Mouse (Mus musculus) hindbrain, embryonic 11.5 days (tissue): Measurements from ENCODE around the gene Dyrk1a. TPM values are rescaled to one million over a fixed set of nuclear protein-coding genes. Genes with fewer than 3 reads are reported as not detected.

Experiments used
- ATAC-seq: fragments of 200-750 bp; cut with Nextera tagmentation; 2 replicates; pipeline ENCODE4 v1.8.0; 2017; ENCODE audit warnings: mild to moderate bottlenecking, moderate TSS enrichment, moderate library complexity; ENCODE audit not compliant: low FRiP score
- DNase-seq: peaks from one replicate; pipeline ENCODE4 v3.0.0-alpha.2; 2015; ENCODE audit warnings: low spot score
- H3K27ac ChIP-seq: fragments of 300-500 bp; sonication (generic); 2 replicates; pipeline ENCODE4 v1.5.1; 2014; ENCODE audit warnings: mild to moderate bottlenecking, low read depth, low read length
- H3K27me3 ChIP-seq: fragments of 300-500 bp; sonication (generic); 2 replicates; pipeline ENCODE4 v1.6.1; 2014; ENCODE audit warnings: mild to moderate bottlenecking, low read length, moderate library complexity, mixed read lengths; ENCODE audit not compliant: control insufficient read depth, insufficient read depth
- H3K36me3 ChIP-seq: fragments of 300-500 bp; sonication (generic); 2 replicates; pipeline ENCODE4 v1.6.1; 2014; ENCODE audit warnings: mild to moderate bottlenecking, low read length, moderate library complexity, mixed read lengths; ENCODE audit not compliant: control insufficient read depth, insufficient read depth
- H3K4me1 ChIP-seq: fragments of 300-500 bp; sonication (generic); replicated peaks from 2 replicates; pipeline ENCODE4 v1.6.1; 2014; ENCODE audit warnings: low read length, mixed read lengths; ENCODE audit not compliant: control insufficient read depth, insufficient read depth
- H3K4me2 ChIP-seq: fragments of 300-500 bp; sonication (generic); replicated peaks from 2 replicates; pipeline ENCODE4 v1.6.1; 2014; ENCODE audit warnings: mild to moderate bottlenecking, low read depth, low read length
- H3K4me3 ChIP-seq: fragments of 300-500 bp; sonication (generic); 2 replicates; pipeline ENCODE4 v1.5.1; 2014; ENCODE audit warnings: low read depth, low read length
- H3K9ac ChIP-seq: fragments of 300-500 bp; sonication (generic); 2 replicates; pipeline ENCODE4 v1.6.1; 2014; ENCODE audit warnings: low read depth, low read length
- H3K9me3 ChIP-seq: fragments of 300-500 bp; sonication (generic); 2 replicates; pipeline ENCODE4 v1.6.1; 2016; ENCODE audit warnings: low read length; ENCODE audit not compliant: control insufficient read depth
- WGBS: fragments of 180-500 bp; shearing (Covaris S2); extraction: QIAGEN DNeasy Blood & Tissue Kit; methylation state at CpG from one replicate; pipeline ENCODE4 v1.1.7; 2014; 5-methylcytosine and 5-hydroxymethylcytosine counted together
- polyA plus RNA-seq: library from polyadenylated mRNA; unstranded; fragments of >200 nt; fragmentation: Nextera tagmentation; extraction: Ambion mirVana; gene quantifications from 2 replicates; pipeline ENCODE4 v1.2.1, GENCODE M21; 2014

Dyrk1a gene
- polyA plus RNA-seq = 11.9 and 17.5 TPM in 2 replicates

GRCm38 (mm10) chr16:94569229-94570176 lies at the start of gene Dyrk1a:
Gene Dyrk1a, plus strand, starts transcription at chr16:94570010.
- Histone ChIP-seq H3K4me2 (peak within 1 kb of the TSS; percentile 74), H3K9me3 (no peaks in the 10 kb centered on the region), H3K36me3 (no peaks in the 10 kb centered on the region), H3K27me3 (no peaks in the 10 kb centered on the region), H3K4me3 (peak within 1 kb of the TSS; percentile 92), H3K9ac (peak within 1 kb of the TSS; percentile 96), H3K27ac (peak within 1 kb of the TSS; percentile 100), H3K4me1 (peaks cover 5% of the 10 kb centered on the region)
- ATAC-seq (peak; percentile 95), DNase-seq (peak; percentile 100)
- WGBS = under 1% methylated on average over 66 of the region's 133 CpGs

GRCm38 (mm10) chr16:94523594-94524377 lies 46.0 kb upstream of the Dyrk1a start:
- H3K4me2 ChIP-seq = no peak overlapping the region
- WGBS = 75% methylated on average over 6 of the region's 6 CpGs

GRCm38 (mm10) chr16:94524691-94525090 lies 45.1 kb upstream of the Dyrk1a start:
- no peak overlapping the region for H3K9ac ChIP-seq
- H3K4me3 ChIP-seq = no peak overlapping the region
- no peaks in the 10 kb centered on the region for H3K36me3 ChIP-seq
- no peaks in the 10 kb centered on the region for H3K9me3 ChIP-seq
- peaks cover 4% of the 10 kb centered on the region; the same call in 1 of the 2 replicates for H3K4me1 ChIP-seq
- ATAC-seq (no peak), DNase-seq (no peak)
- WGBS = 80% methylated on average over 9 of the region's 9 CpGs
- no peak overlapping the region for H3K27ac ChIP-seq
- no peak overlapping the region for H3K4me2 ChIP-seq
- no peaks in the 10 kb centered on the region for H3K27me3 ChIP-seq

More at GRCm38 (mm10) chr16:94523594-94524377, 46.0 kb upstream of the Dyrk1a start:
- Histone ChIP-seq H3K27me3 (no peaks in the 10 kb centered on the region), H3K9ac (no peak overlapping the region), H3K27ac (no peak overlapping the region), H3K4me1 (peaks cover 4% of the 10 kb centered on the region; the same call in 1 of the 2 replicates), H3K9me3 (no peaks in the 10 kb centered on the region), H3K4me3 (no peak overlapping the region), H3K36me3 (no peaks in the 10 kb centered on the region)
- ATAC-seq (no peak), DNase-seq (no peak)

GRCm38 (mm10) chr16:94525955-94526343 lies 43.9 kb upstream of the Dyrk1a start:
- Histone ChIP-seq H3K36me3 (no peaks in the 10 kb centered on the region), H3K4me2 (peak overlapping the region; percentile 59), H3K9me3 (no peaks in the 10 kb centered on the region), H3K27me3 (no peaks in the 10 kb centered on the region), H3K27ac (peak overlapping the region; percentile 94), H3K4me1 (peaks cover 4% of the 10 kb centered on the region; the same call in 1 of the 2 replicates), H3K4me3 (peak overlapping the region; percentile 86), H3K9ac (peak overlapping the region; percentile 78)
- ATAC-seq (no peak; the same call in 1 of the 2 replicates), DNase-seq (no peak)
- under 1% methylated on average over 24 of the region's 24 CpGs for WGBS

- Histone ChIP-seq H3K36me3 (no peaks in the 10 kb centered on the region), H3K4me3 (peak within 1 kb of the TSS; percentile 86), H3K27ac (peak within 1 kb of the TSS; percentile 94), H3K4me1 (peaks cover 4% of the 10 kb centered on the region; the same call in 1 of the 2 replicates), H3K9me3 (no peaks in the 10 kb centered on the region), H3K9ac (peak within 1 kb of the TSS; percentile 78), H3K4me2 (peak within 1 kb of the TSS; percentile 59), H3K27me3 (no peaks in the 10 kb centered on the region)
- under 1% methylated on average over 90 of the region's 93 CpGs for WGBS
- peak; percentile 98 for DNase-seq
- ATAC-seq = peak; percentile 94
Observed at GRCm38 (mm10) chr16:94526344-94527151, 43.3 kb upstream of the Dyrk1a start, which contains the start of gene Vps26c. Gene Vps26c, minus strand, starts transcription at chr16:94526830.

- H3K27ac ChIP-seq = peak overlapping the region; percentile 94; the same call in 1 of the 2 replicates
- H3K9me3 ChIP-seq = no peaks in the 10 kb centered on the region
- peaks cover 4% of the 10 kb centered on the region; the same call in 1 of the 2 replicates for H3K4me1 ChIP-seq
- no peak for DNase-seq
- peak overlapping the region; percentile 86 for H3K4me3 ChIP-seq
- H3K9ac ChIP-seq = peak overlapping the region; percentile 78
- H3K4me2 ChIP-seq = peak overlapping the region; percentile 59
- 10% methylated on average over 13 of the region's 13 CpGs for WGBS
- no peaks in the 10 kb centered on the region for H3K36me3 ChIP-seq
- no peak for ATAC-seq
- no peaks in the 10 kb centered on the region for H3K27me3 ChIP-seq
Observed at GRCm38 (mm10) chr16:94527152-94527534, 42.7 kb upstream of the Dyrk1a start.

- 68% methylated on average over 3 of the region's 3 CpGs for WGBS
- peaks cover 4% of the 10 kb centered on the region; the same call in 1 of the 2 replicates for H3K4me1 ChIP-seq
- no peak overlapping the region for H3K27ac ChIP-seq
- H3K4me2 ChIP-seq = peak overlapping the region; percentile 59
- DNase-seq = no peak
- H3K36me3 ChIP-seq = no peaks in the 10 kb centered on the region
- ATAC-seq = no peak
- peak overlapping the region; percentile 86 for H3K4me3 ChIP-seq
- H3K9me3 ChIP-seq = no peaks in the 10 kb centered on the region
- H3K27me3 ChIP-seq = no peaks in the 10 kb centered on the region
- peak overlapping the region; percentile 78 for H3K9ac ChIP-seq
Observed at GRCm38 (mm10) chr16:94527546-94527945, 42.3 kb upstream of the Dyrk1a start.

- no peak overlapping the region for H3K4me2 ChIP-seq
- ATAC-seq (no peak), DNase-seq (no peak)
- no peak overlapping the region for H3K4me3 ChIP-seq
- WGBS = 83% methylated on average over 4 of the region's 4 CpGs
- H3K36me3 ChIP-seq = no peaks in the 10 kb centered on the region
- no peaks in the 10 kb centered on the region for H3K4me1 ChIP-seq
- no peaks in the 10 kb centered on the region for H3K9me3 ChIP-seq
- no peak overlapping the region for H3K9ac ChIP-seq
- no peak overlapping the region for H3K27ac ChIP-seq
- no peaks in the 10 kb centered on the region for H3K27me3 ChIP-seq
Observed at GRCm38 (mm10) chr16:94531268-94531667, 38.5 kb upstream of the Dyrk1a start.
